Mouse (Mus musculus) stomach, embryonic 15.5 days (tissue): ENCODE data around the gene Olfr1043. TPM values are rescaled to one million over a fixed set of nuclear protein-coding genes. Genes with fewer than 3 reads are reported as not detected.
"Not testable (repeated sequence)": the region's sequence is repeated elsewhere in the genome, so short reads cannot be mapped to it uniquely, and the experiment has no call there.

Experiments
- ATAC-seq: fragments of 200-750 bp; cut with Nextera tagmentation; 2 replicates; pipeline ENCODE4 v1.8.0; 2017; ENCODE audit warnings: low read depth, moderate number of reproducible peaks, moderate TSS enrichment; ENCODE audit not compliant: insufficient read depth, low FRiP score
- H3K27ac ChIP-seq: fragments of 300-500 bp; sonication (generic); 2 replicates; pipeline ENCODE4 v1.5.1; 2015; ENCODE audit warnings: mild to moderate bottlenecking, inconsistent platforms
- H3K27me3 ChIP-seq: fragments of 300-500 bp; sonication (generic); replicated peaks from 2 replicates; pipeline ENCODE4 v1.6.1; 2015; ENCODE audit warnings: inconsistent platforms
- H3K36me3 ChIP-seq: fragments of 300-500 bp; sonication (generic); 2 replicates; pipeline ENCODE4 v1.6.1; 2015; ENCODE audit warnings: inconsistent platforms
- H3K4me1 ChIP-seq: fragments of 300-500 bp; sonication (generic); 2 replicates; pipeline ENCODE4 v1.6.1; 2015; ENCODE audit warnings: inconsistent platforms
- H3K4me2 ChIP-seq: fragments of 300-500 bp; sonication (generic); 2 replicates; pipeline ENCODE4 v1.6.1; 2015; ENCODE audit warnings: mild to moderate bottlenecking, inconsistent platforms
- H3K4me3 ChIP-seq: fragments of 300-500 bp; sonication (generic); replicated peaks from 2 replicates; pipeline ENCODE4 v1.5.1; 2015; ENCODE audit warnings: inconsistent platforms
- H3K9ac ChIP-seq: fragments of 300-500 bp; sonication (generic); 2 replicates; pipeline ENCODE4 v1.6.1; 2015; ENCODE audit warnings: inconsistent platforms
- H3K9me3 ChIP-seq: fragments of 300-500 bp; sonication (generic); 2 replicates; pipeline ENCODE4 v1.6.1; 2016; ENCODE audit warnings: inconsistent platforms
- WGBS: fragments of 180-500 bp; shearing (Covaris S2); methylation state at CpG from one replicate; pipeline ENCODE4 v1.1.7; 2015; 5-methylcytosine and 5-hydroxymethylcytosine counted together
- polyA plus RNA-seq: library from polyadenylated mRNA; unstranded; fragments of >200 nt; fragmentation: Nextera tagmentation; extraction: Ambion mirVana; gene quantifications from 2 replicates; pipeline ENCODE4 v1.2.1, GENCODE M21; 2015

Olfr1043 gene
- not detected in 2 replicates for polyA plus RNA-seq

GRCm38 (mm10) chr2:86167422-86167821 lies at the start of gene Olfr1043:
Gene Olfr1043, minus strand, starts transcription at chr2:86167522.
- ATAC-seq, result no peak
- H3K27me3 ChIP-seq, result no peaks in the 10 kb centered on the region
- no peak within 1 kb of the TSS for H3K27ac ChIP-seq
- no peaks in the 10 kb centered on the region for H3K4me1 ChIP-seq
- H3K4me2 ChIP-seq, result no peak within 1 kb of the TSS
- no peaks in the 10 kb centered on the region for H3K9me3 ChIP-seq
- no peak within 1 kb of the TSS for H3K4me3 ChIP-seq
- WGBS, result 88% methylated on average over 2 of the region's 2 CpGs
- H3K36me3 ChIP-seq, result no peaks in the 10 kb centered on the region
- H3K9ac ChIP-seq, result no peak within 1 kb of the TSS

- H3K27me3 ChIP-seq, result no peaks in the 10 kb centered on the region
- ATAC-seq, result no peak
- H3K27ac ChIP-seq, result no peak within 1 kb of the TSS
- no peak within 1 kb of the TSS for H3K4me2 ChIP-seq
- H3K9ac ChIP-seq, result no peak within 1 kb of the TSS
- no peaks in the 10 kb centered on the region for H3K4me1 ChIP-seq
- H3K4me3 ChIP-seq, result no peak within 1 kb of the TSS
- H3K9me3 ChIP-seq, result no peaks in the 10 kb centered on the region
- H3K36me3 ChIP-seq, result no peaks in the 10 kb centered on the region
These were observed 35.6 kb upstream of the Olfr1043 start, which contains the start of gene Olfr1045 for GRCm38 (mm10) chr2:86202909-86203308. Gene Olfr1045, minus strand, starts transcription at chr2:86203009.

- H3K9ac ChIP-seq, result no peak overlapping the region
- H3K4me1 ChIP-seq, result no peaks in the 10 kb centered on the region
- ATAC-seq, result no peak
- no peaks in the 10 kb centered on the region for H3K27me3 ChIP-seq
- no peaks in the 10 kb centered on the region for H3K36me3 ChIP-seq
- no peaks in the 10 kb centered on the region for H3K9me3 ChIP-seq
- H3K27ac ChIP-seq, result no peak overlapping the region
- WGBS, result 49% methylated on average over 1 of the region's 1 CpGs
- no peak overlapping the region for H3K4me3 ChIP-seq
- no peak overlapping the region for H3K4me2 ChIP-seq
These were observed 28.5 kb upstream of the Olfr1043 start for GRCm38 (mm10) chr2:86195863-86196262.

GRCm38 (mm10) chr2:86185583-86185982 lies 18.3 kb upstream of the Olfr1043 start, which contains the start of gene Olfr52:
Gene Olfr52, minus strand, starts transcription at chr2:86185683.
- no peaks in the 10 kb centered on the region for H3K4me1 ChIP-seq
- ATAC-seq, result no peak
- no peak within 1 kb of the TSS for H3K9ac ChIP-seq
- H3K27ac ChIP-seq, result no peak within 1 kb of the TSS
- H3K36me3 ChIP-seq, result no peaks in the 10 kb centered on the region
- no peak within 1 kb of the TSS for H3K4me2 ChIP-seq
- no peak within 1 kb of the TSS for H3K4me3 ChIP-seq
- H3K9me3 ChIP-seq, result no peaks in the 10 kb centered on the region
- H3K27me3 ChIP-seq, result no peaks in the 10 kb centered on the region

- no peaks in the 10 kb centered on the region for H3K4me1 ChIP-seq
These were observed 12.6 kb upstream of the Olfr1043 start for GRCm38 (mm10) chr2:86179950-86180349.

GRCm38 (mm10) chr2:86177720-86178119 lies 10.4 kb upstream of the Olfr1043 start, which contains the start of gene Olfr1044:
Gene Olfr1044, minus strand, starts transcription at chr2:86177820.
- Histone ChIP-seq H3K4me3 (no peak within 1 kb of the TSS), H3K4me1 (no peaks in the 10 kb centered on the region), H3K27ac (no peak within 1 kb of the TSS), H3K36me3 (no peaks in the 10 kb centered on the region), H3K9me3 (no peaks in the 10 kb centered on the region), H3K4me2 (no peak within 1 kb of the TSS), H3K9ac (no peak within 1 kb of the TSS), H3K27me3 (no peaks in the 10 kb centered on the region)
- no peak for ATAC-seq

More at GRCm38 (mm10) chr2:86179950-86180349, 12.6 kb upstream of the Olfr1043 start:
- no peaks in the 10 kb centered on the region for H3K9me3 ChIP-seq
- no peak overlapping the region for H3K4me2 ChIP-seq
- H3K4me3 ChIP-seq, result no peak overlapping the region
- ATAC-seq, result no peak
- H3K36me3 ChIP-seq, result no peaks in the 10 kb centered on the region
- H3K27me3 ChIP-seq, result no peaks in the 10 kb centered on the region
- WGBS, result 74% methylated on average over 3 of the region's 3 CpGs
- H3K27ac ChIP-seq, result no peak overlapping the region
- no peak overlapping the region for H3K9ac ChIP-seq

GRCm38 (mm10) chr2:86175422-86175821 lies 8.1 kb upstream of the Olfr1043 start:
- not testable (repeated sequence) for H3K36me3 ChIP-seq, H3K4me1 ChIP-seq, H3K27me3 ChIP-seq, H3K9me3 ChIP-seq, H3K27ac ChIP-seq, H3K9ac ChIP-seq, H3K4me2 ChIP-seq, ATAC-seq, H3K4me3 ChIP-seq
- 75% methylated on average over 7 of the region's 7 CpGs for WGBS

GRCm38 (mm10) chr2:86161738-86162137 lies 5.6 kb downstream of the Olfr1043 start, which contains the start of gene Olfr1042:
Gene Olfr1042, minus strand, starts transcription at chr2:86161838.
- Histone ChIP-seq H3K9ac (no peak within 1 kb of the TSS), H3K27me3 (no peaks in the 10 kb centered on the region), H3K27ac (no peak within 1 kb of the TSS), H3K4me2 (no peak within 1 kb of the TSS), H3K4me1 (no peaks in the 10 kb centered on the region), H3K4me3 (no peak within 1 kb of the TSS), H3K36me3 (no peaks in the 10 kb centered on the region), H3K9me3 (no peaks in the 10 kb centered on the region)
- no peak for ATAC-seq
- WGBS, result 80% methylated on average over 2 of the region's 2 CpGs

- no peak for ATAC-seq
- H3K9me3 ChIP-seq, result no peaks in the 10 kb centered on the region
- H3K9ac ChIP-seq, result no peak within 1 kb of the TSS
- H3K27ac ChIP-seq, result no peak within 1 kb of the TSS
- no peak within 1 kb of the TSS for H3K4me3 ChIP-seq
- H3K36me3 ChIP-seq, result no peaks in the 10 kb centered on the region
- H3K4me1 ChIP-seq, result no peaks in the 10 kb centered on the region
- H3K27me3 ChIP-seq, result no peaks in the 10 kb centered on the region
- 78% methylated on average over 1 of the region's 1 CpGs for WGBS
- H3K4me2 ChIP-seq, result no peak within 1 kb of the TSS
These were observed 20.7 kb downstream of the Olfr1043 start, which contains the start of gene Olfr1040 for GRCm38 (mm10) chr2:86146632-86147031. Gene Olfr1040, minus strand, starts transcription at chr2:86146732.

- 93% methylated on average over 1 of the region's 1 CpGs for WGBS
- H3K9me3 ChIP-seq, result no peaks in the 10 kb centered on the region
- H3K4me3 ChIP-seq, result no peak within 1 kb of the TSS
- no peaks in the 10 kb centered on the region for H3K27me3 ChIP-seq
- H3K27ac ChIP-seq, result no peak within 1 kb of the TSS
- H3K36me3 ChIP-seq, result no peaks in the 10 kb centered on the region
- ATAC-seq, result no peak
- no peak within 1 kb of the TSS for H3K4me2 ChIP-seq
- H3K9ac ChIP-seq, result no peak within 1 kb of the TSS
- H3K4me1 ChIP-seq, result no peaks in the 10 kb centered on the region
These were observed 31.5 kb downstream of the Olfr1043 start, which contains the start of gene Olfr1039 for GRCm38 (mm10) chr2:86135828-86136227. Gene Olfr1039, minus strand, starts transcription at chr2:86135928.

Other genes with a start within 250 kb of the Olfr1043 start
- not detected in 2 replicates for gene Olfr1026, start 246.0 kb downstream of the Olfr1043 start, polyA plus RNA-seq
- gene Olfr1028, start 217.1 kb downstream of the Olfr1043 start, polyA plus RNA-seq, result not detected in 2 replicates
- not detected in 2 replicates for gene Olfr1029, start 193.6 kb downstream of the Olfr1043 start, polyA plus RNA-seq
- not detected in 2 replicates for gene Olfr1030, start 188.2 kb downstream of the Olfr1043 start, polyA plus RNA-seq
- gene Olfr1031, start 177.2 kb downstream of the Olfr1043 start, polyA plus RNA-seq, result not detected in 2 replicates
- gene Olfr1032, start 162.0 kb downstream of the Olfr1043 start, polyA plus RNA-seq, result not detected in 2 replicates
- 3.6 and 5.2 TPM in 2 replicates for gene Olfr1033, start 146.9 kb downstream of the Olfr1043 start, polyA plus RNA-seq
- 0.05 and 0.10 TPM in 2 replicates for gene Olfr1034, start 121.7 kb downstream of the Olfr1043 start, polyA plus RNA-seq
- not detected in 2 replicates for gene Olfr1036, start 93.5 kb downstream of the Olfr1043 start, polyA plus RNA-seq
- not detected in 2 replicates for gene Olfr1037, start 80.1 kb downstream of the Olfr1043 start, polyA plus RNA-seq
- gene Olfr1039, start 31.6 kb downstream of the Olfr1043 start, polyA plus RNA-seq, result not detected in 2 replicates
- not detected in 2 replicates for gene Olfr1040, start 20.8 kb downstream of the Olfr1043 start, polyA plus RNA-seq
- not detected in 2 replicates for gene Olfr1042, start 5.7 kb downstream of the Olfr1043 start, polyA plus RNA-seq
- gene Olfr1044, start 10.3 kb upstream of the Olfr1043 start, polyA plus RNA-seq, result not detected in 2 replicates
- gene Olfr52, start 18.2 kb upstream of the Olfr1043 start, polyA plus RNA-seq, result not detected in 2 replicates
- gene Olfr1045, start 35.5 kb upstream of the Olfr1043 start, polyA plus RNA-seq, result not detected in 2 replicates
- gene Olfr1046, start 51.8 kb upstream of the Olfr1043 start, polyA plus RNA-seq, result not detected in 2 replicates
- not detected in 2 replicates for gene Olfr1047, start 63.9 kb upstream of the Olfr1043 start, polyA plus RNA-seq
- gene Olfr1048, start 72.8 kb upstream of the Olfr1043 start, polyA plus RNA-seq, result not detected in 2 replicates
- not detected in 2 replicates for gene Olfr1049, start 90.8 kb upstream of the Olfr1043 start, polyA plus RNA-seq
- not detected in 2 replicates for gene Olfr1051, start 111.6 kb upstream of the Olfr1043 start, polyA plus RNA-seq
- not detected in 2 replicates for gene Olfr1052, start 124.9 kb upstream of the Olfr1043 start, polyA plus RNA-seq
- gene Olfr1053, start 147.8 kb upstream of the Olfr1043 start, polyA plus RNA-seq, result not detected in 2 replicates
- gene Olfr1054, start 167.9 kb upstream of the Olfr1043 start, polyA plus RNA-seq, result not detected in 2 replicates
- not detected in 2 replicates for gene Olfr1055, start 182.8 kb upstream of the Olfr1043 start, polyA plus RNA-seq
- gene Olfr1056, start 194.9 kb upstream of the Olfr1043 start, polyA plus RNA-seq, result not detected in 2 replicates
- not detected in 2 replicates for gene Olfr1057, start 210.9 kb upstream of the Olfr1043 start, polyA plus RNA-seq
- gene Olfr1058, start 221.0 kb upstream of the Olfr1043 start, polyA plus RNA-seq, result not detected in 2 replicates
- not detected in 2 replicates for gene Olfr1061, start 246.5 kb upstream of the Olfr1043 start, polyA plus RNA-seq